Mouse (Mus musculus) lung, postnatal 36 days (tissue): Measurements from ENCODE around the gene Ttll11.
A peak's percentile ranks its signal among the peaks of the same experiment; 100 is the strongest.

Experiments
- DNase-seq: peaks from one replicate; pipeline ENCODE4 v3.0.0; 2022; ENCODE audit warnings: mixed read lengths

Gene Ttll11

DNA sequence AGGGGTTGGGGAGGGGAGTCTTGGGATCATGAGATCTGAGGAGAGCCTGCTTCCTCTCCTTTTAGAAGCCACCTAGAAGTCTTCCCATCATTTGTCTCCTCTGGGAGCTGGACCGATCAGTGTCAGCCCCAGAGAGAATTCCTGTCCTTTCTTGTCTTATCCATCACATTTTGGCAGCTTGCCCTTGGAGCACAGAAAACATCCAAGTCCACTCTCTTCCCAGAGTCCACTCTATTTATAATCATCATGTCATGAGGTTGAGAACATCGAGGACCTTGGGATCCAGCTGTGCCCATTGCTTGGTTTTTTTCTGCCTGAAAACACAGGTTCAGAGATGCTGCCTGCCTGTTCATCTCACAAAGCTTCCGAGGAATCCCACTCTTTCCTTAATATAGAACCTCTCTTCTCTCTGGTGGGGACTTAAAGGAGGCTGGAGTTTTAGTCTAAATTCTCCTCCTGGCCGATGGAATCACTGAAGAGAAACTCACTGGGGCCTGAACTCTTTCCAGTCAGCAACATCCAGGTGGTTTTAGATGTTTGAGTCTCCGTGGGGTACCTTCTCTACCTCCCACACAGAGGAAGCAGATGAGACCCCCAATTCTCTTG is 163.6 kb downstream of the Ttll11 start:
- peak; percentile 19 for DNase-seq

DNA sequence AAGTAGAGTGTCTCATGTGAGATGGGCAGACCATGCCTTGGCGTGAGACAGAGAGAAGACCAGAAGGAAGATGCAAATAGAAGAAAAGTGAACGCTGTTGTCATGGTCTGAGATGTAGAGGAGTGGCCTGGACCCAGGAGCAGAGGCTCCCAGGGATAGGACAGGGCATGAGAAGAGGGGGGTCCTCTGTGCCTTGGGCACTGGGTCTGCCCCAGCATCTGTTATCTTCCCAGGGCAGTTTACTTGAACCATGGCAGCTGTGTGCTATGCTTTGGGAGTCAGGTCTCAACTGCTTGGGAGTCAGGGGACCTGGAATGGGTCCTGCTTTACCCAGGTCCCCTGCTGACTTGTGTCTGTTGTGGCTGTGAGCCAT is 167.2 kb downstream of the Ttll11 start:
- DNase-seq: no peak

DNA sequence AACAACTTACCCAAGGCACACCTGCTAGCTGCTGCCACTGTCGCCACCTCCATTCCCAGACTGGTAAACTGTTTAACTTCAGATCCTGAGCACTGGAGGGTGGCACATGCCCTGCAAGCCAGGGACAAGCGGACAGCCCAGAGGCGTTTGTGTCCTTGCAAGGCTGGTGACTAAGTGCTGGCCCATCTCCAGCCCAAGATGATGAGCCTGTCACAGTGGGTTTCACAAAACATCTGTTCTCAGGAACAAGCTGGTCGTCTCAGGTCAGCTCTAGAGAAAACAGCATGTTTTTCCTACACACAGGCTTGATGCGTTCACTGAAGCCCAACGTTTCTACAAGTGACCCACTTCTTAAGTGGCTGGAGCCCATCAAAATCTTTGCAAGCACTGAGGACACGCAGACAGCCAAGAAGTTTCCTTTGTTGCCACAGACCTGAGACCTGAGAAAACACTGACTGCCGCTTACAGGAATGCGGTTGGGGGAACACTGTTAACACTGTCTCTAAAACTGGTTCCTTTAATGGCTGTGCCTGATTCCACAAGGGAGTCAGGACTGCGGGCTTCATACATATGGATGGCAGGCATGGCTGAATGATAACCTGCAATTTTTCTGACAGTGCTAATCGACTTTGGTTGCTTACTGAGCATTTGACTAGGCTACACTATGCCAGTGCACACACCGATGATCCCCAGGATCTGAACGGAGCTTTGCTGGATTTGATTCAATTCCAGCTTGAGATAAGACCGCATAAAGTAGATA is 167.7 kb downstream of the Ttll11 start:
- DNase-seq: peak; percentile 6

GRCm38 (mm10) chr2:35810027-35810426 is 169.7 kb downstream of the Ttll11 start:
- DNase-seq: no peak

- DNase-seq: no peak
These were observed 170.6 kb downstream of the Ttll11 start for GRCm38 (mm10) chr2:35809141-35809540.

DNA sequence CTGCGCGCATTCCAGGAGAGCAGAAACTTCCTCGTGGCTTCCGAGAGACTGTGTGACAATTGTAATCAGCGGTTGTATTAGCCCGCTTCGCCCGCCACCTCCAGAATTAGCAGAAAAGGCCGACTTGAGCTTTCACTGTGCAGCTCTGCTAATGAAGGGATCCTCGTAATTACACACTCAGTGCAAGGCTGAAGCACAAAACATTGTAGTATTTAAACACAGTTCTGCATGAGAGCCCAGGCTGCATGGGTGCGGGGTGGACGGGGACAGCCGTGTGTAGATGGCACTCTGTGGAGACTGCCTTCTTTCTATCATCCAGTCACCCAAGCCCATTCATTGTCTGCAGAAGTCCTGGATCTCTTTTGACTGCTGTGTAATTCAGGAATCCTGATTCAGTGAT is 173.8 kb downstream of the Ttll11 start:
- DNase-seq: no peak

- no peak for DNase-seq
These were observed 176.6 kb downstream of the Ttll11 start for GRCm38 (mm10) chr2:35803095-35803494.

DNA sequence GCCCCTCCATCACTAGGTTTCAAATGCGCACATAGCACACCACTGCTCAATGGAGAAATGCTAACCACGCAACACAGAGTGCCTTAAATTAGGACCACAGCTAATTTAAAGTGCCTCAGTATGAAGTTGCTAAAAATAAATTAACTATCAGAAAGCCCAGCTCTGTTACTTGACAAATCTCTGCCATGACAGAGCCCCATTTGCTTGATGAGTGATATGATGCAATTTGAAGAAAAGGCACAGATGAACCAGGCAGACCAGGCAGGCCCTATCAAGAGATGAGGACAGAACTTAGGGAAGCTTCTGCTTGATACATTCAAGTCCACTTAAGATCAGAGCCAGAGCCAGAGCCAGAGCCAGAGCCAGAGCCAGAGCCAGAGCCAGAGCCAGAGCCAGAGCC is 178.0 kb downstream of the Ttll11 start:
- no peak for DNase-seq

GRCm38 (mm10) chr2:35799073-35799472 is 180.6 kb downstream of the Ttll11 start:
- DNase-seq: no peak

DNA sequence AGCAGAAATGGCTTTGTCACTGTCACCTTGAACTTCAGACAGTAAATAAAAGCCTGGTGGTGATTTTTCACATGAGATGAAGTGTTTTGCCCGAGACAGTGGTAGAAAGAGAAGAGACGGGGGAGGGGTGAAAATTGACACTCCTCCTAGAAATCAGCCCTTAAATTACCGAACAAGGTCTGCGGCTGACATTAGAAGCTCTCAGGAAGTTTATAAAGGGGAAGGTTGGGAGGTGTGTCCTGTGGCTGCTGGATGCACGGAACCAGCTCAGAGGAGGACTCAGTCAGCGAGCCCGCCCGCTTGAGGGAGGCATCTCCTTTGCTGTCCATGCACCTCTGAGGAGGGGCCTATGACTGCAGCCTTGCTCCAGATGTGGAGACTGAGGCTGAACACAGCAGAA is 181.7 kb downstream of the Ttll11 start:
- DNase-seq: no peak

DNA sequence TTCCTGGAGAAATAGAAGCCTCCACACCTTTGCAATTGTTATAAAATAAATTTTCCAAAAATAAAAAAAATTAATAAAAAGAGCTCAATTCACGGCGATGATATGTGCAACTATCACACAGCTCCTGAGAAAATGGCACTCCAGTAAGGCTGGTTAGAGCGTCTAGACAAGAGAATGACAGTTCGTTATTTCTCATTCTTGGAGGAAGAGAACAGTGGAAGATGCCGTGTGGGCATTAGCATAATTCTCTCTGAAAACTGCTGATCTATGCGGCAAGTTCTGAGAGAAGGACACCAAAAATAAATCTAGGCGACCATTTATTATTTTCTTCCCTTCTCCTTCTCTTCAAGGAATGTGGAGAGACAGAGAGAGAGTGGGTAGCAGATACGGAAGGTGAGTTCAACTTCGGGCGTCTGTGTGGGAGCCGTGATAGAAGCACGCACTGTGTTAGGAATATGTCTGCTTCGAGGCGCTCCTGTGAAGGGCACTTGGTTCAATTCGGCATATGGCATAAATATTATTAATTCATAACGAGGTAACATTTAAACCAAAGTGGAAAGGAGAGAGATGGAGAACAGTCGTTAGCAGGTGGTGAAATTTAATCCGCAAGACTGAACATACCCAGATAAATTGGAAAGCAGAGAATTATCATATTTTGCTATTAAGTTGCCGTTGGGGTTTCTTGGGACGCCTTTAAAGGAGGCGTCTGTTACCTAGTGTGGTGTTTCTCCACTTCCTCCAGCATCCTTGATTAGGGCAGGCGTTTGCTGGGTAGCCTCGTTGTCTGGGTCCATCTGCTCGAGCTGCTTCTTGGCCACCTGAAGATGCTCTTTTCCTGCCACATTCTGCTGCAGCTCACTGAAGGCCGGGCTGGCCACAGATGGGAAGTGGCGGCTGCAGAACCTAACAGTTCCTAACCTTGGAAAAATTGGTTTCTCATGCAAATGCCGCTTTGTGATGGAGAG is 190.1 kb downstream of the Ttll11 start:
- no peak for DNase-seq

- DNase-seq: no peak
These were observed 193.8 kb downstream of the Ttll11 start for GRCm38 (mm10) chr2:35785877-35786276.

DNA sequence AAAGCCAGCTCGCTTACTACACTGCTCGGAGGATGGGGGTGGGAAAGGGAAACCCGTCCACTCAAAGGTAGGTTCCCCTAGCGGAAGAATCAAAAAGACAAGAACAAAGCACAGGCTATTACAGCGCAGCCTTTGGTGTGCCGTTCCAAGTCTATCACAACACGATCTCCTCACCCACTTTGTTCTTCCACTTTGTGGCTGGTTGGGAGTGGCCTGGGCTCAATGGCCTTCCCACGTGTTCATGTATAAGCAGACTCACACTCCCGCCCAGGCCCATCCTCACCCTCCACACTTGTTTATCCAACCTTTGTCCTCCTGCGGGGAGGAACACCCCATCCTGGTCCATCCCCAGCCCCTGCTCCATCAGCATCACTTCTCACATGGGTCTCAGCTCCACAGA is 196.3 kb downstream of the Ttll11 start:
- no peak for DNase-seq

GRCm38 (mm10) chr2:35779266-35779665 is 200.4 kb downstream of the Ttll11 start:
- DNase-seq: no peak

- DNase-seq: no peak
These were observed 202.8 kb downstream of the Ttll11 start for GRCm38 (mm10) chr2:35776935-35777334.

DNA sequence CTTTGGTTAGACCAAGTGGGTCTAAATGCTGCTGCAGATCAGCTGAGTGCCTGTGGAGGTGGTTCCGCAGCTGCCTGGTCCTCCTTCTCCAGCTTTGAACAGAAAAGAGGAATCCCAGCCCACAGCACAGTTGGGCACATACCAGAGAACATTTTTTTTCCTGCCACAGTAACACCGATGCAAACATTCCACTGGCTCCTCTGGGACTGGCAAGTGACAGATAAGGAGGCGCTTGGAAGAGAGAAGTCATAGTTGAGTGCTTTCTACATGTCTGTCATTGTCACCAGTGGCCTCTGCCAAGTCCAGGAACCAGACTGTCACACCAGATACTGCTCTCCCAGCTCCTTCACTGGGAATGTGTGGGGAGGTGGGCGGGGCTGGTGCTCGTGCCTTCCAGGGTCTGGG is 204.1 kb downstream of the Ttll11 start:
- DNase-seq: peak; percentile 3

DNA sequence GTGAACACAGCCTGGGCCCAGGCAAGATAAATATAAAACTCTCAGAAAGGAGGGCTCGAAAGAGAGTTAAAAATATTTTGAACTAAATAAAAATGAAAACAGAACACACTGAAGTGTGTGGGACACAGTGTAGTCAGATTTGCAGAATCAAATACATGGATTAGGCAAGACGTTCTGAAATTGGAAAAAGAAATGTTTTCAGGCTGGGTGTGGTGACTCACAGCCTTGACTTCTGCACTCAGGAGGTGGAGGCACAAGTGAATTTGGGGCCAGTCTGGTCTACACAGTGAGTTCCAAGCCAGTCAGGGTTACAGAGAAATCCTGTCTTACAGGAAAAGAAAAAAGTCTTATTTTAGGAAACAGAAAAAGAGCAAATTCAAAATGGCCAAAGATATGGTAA is 209.2 kb downstream of the Ttll11 start:
- DNase-seq: no peak

DNA sequence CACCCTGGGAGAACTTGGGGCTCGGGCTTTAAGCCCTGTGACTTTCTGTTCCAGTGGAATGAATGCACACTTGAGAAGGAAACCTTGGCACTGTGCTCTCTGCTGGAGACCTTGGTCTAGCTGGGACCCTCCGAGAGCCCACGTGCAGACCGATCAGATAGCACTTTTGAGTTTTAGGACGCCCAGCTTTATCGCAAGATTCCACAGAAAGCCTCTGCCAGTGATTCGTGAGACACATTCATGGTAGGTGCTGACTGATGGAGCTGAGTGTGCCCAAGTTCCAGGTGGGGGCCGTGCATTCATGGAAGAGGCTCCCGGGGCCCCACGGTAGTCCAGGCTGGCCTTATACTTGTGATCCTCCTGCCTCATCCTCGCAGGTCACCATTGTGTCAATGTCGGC is 210.3 kb downstream of the Ttll11 start:
- DNase-seq: no peak

- DNase-seq: no peak
These were observed 211.0 kb downstream of the Ttll11 start for GRCm38 (mm10) chr2:35768538-35769238.

GRCm38 (mm10) chr2:35767834-35768537 is 211.7 kb downstream of the Ttll11 start:
- DNase-seq: no peak

- no peak for DNase-seq
These were observed 215.4 kb downstream of the Ttll11 start for GRCm38 (mm10) chr2:35764328-35764727.

- DNase-seq: no peak
These were observed 215.9 kb downstream of the Ttll11 start for GRCm38 (mm10) chr2:35763818-35764217.
